Mouse (Mus musculus) cortical plate, adult 2 months (tissue): Measurements from ENCODE around the gene Serpina3c.

Source experiments
- CTCF ChIP-seq: fragments of 200-500 bp; IDR thresholded peaks from 2 replicates; pipeline ENCODE4 v1.5.1; 2011; ENCODE audit warnings: mild to moderate bottlenecking, control low read depth, low read length; ENCODE audit not compliant: insufficient read depth; ENCODE audit errors: extremely low read depth
- POLR2A ChIP-seq: fragments of 200-500 bp; IDR thresholded peaks from 2 replicates; pipeline ENCODE4 v1.6.1; 2011; ENCODE audit warnings: mild to moderate bottlenecking, low read length, control low read depth; ENCODE audit not compliant: insufficient read depth; ENCODE audit errors: extremely low read depth

GRCm38 (mm10) chr12:104153656-104154055, at the start of gene Serpina3c:
- TF ChIP-seq POLR2A (no peak), CTCF (no peak)
